Mouse (Mus musculus) MEL (cell line): ENCODE results near the gene Prkce. TPM values are rescaled to one million over a fixed set of nuclear protein-coding genes. Genes with fewer than 3 reads are reported as not detected.

Experiments
- DNase-seq: peaks from one replicate; pipeline ENCODE4 v3.0.0; 2011; ENCODE audit warnings: low read depth, low spot score
- H3K27ac ChIP-seq: 2 replicates; pipeline ENCODE4 v1.5.1; 2012; ENCODE audit warnings: low read depth, mild to moderate bottlenecking, control low read depth, low read length, moderate library complexity; ENCODE audit not compliant: control insufficient read depth
- H3K27me3 ChIP-seq, 2 experiments: fragments of 150-350 bp in 1 of 2; sonication (generic) in 1 of 2; 2 replicates each; pipeline ENCODE4 v1.6.1; 2012; ENCODE audit warnings: low read length in 2 of 2, mild to moderate bottlenecking in 2 of 2, improper control_type of control experiment in 1 of 2, moderate library complexity in 1 of 2; ENCODE audit not compliant: insufficient read depth in 2 of 2, control insufficient read depth in 1 of 2
- H3K36me3 ChIP-seq, 2 experiments: 2 replicates each; pipeline ENCODE4 v1.6.1; 2012 to 2014; ENCODE audit warnings: low read length in 2 of 2, improper control_type of control experiment in 1 of 2, inconsistent platforms in 1 of 2, mild to moderate bottlenecking in 1 of 2; ENCODE audit not compliant: insufficient read depth in 2 of 2, control insufficient read depth in 1 of 2
- H3K4me1 ChIP-seq, 2 experiments: fragments of 150-350 bp in 1 of 2; sonication (generic) in 1 of 2; 2 replicates each; pipeline ENCODE4 v1.6.1; 2012; ENCODE audit warnings: low read length in 2 of 2, improper control_type of control experiment in 1 of 2, mild to moderate bottlenecking in 1 of 2; ENCODE audit not compliant: insufficient read depth in 2 of 2, control insufficient read depth in 1 of 2
- H3K4me3 ChIP-seq, 2 experiments: fragments of 150-350 bp in 1 of 2; sonication (generic) in 1 of 2; 2 replicates each; pipeline ENCODE4 v1.5.1; 2012; ENCODE audit warnings: low read depth in 2 of 2, low read length in 2 of 2, mild to moderate bottlenecking in 2 of 2, moderate library complexity in 2 of 2, control low read depth in 1 of 2, improper control_type of control experiment in 1 of 2; ENCODE audit not compliant: control insufficient read depth in 1 of 2, insufficient read depth in 1 of 2
- H3K79me2 ChIP-seq: 2 replicates; pipeline ENCODE4 v1.6.1; 2012; ENCODE audit warnings: mild to moderate bottlenecking, low read length, moderate library complexity; ENCODE audit not compliant: control insufficient read depth, poor library complexity, insufficient read depth
- H3K9ac ChIP-seq: 2 replicates; pipeline ENCODE4 v1.6.1; 2012; ENCODE audit warnings: low read depth, mild to moderate bottlenecking, control low read depth, low read length, moderate library complexity; ENCODE audit not compliant: control insufficient read depth, poor library complexity, severe bottlenecking
- H3K9me3 ChIP-seq: fragments of 150-350 bp; sonication (generic); replicated peaks from 2 replicates; pipeline ENCODE4 v1.6.1; 2012; ENCODE audit warnings: mild to moderate bottlenecking, low read length, improper control_type of control experiment, moderate library complexity; ENCODE audit not compliant: insufficient read depth
- CHD1 ChIP-seq: IDR thresholded peaks from 2 replicates; pipeline ENCODE4 v1.6.1; 2012; ENCODE audit warnings: low read depth, mild to moderate bottlenecking, inconsistent platforms, low read length, improper control_type of control experiment
- CHD2 ChIP-seq: IDR thresholded peaks from 2 replicates; pipeline ENCODE4 v1.6.1; 2011; ENCODE audit warnings: low read length, improper control_type of control experiment
- CTCF ChIP-seq, 3 experiments: IDR thresholded peaks in 2 of 3; conservative IDR thresholded peaks in 1 of 3; 2 replicates each; pipeline ENCODE4 v1.5.1; 2011 to 2012; ENCODE audit warnings: low read length in 3 of 3, low read depth in 2 of 3, mild to moderate bottlenecking in 2 of 3, improper control_type of control experiment in 1 of 3, inconsistent platforms in 1 of 3, mixed read lengths in 1 of 3, moderate library complexity in 1 of 3; ENCODE audit not compliant: control insufficient read depth in 1 of 3, insufficient read depth in 1 of 3, poor library complexity in 1 of 3, severe bottlenecking in 1 of 3
- ETS1 ChIP-seq: IDR thresholded peaks from 2 replicates; pipeline ENCODE4 v1.6.1; 2012; ENCODE audit warnings: low read depth, mild to moderate bottlenecking, inconsistent platforms, low read length, improper control_type of control experiment, moderate library complexity
- GATA1 ChIP-seq: IDR thresholded peaks from 2 replicates; pipeline ENCODE4 v1.6.1; 2011; ENCODE audit warnings: low read depth, low read length, improper control_type of control experiment
- HCFC1 ChIP-seq: IDR thresholded peaks from 2 replicates; pipeline ENCODE4 v1.6.1; 2012; ENCODE audit warnings: low read depth, mild to moderate bottlenecking, inconsistent platforms, low read length, improper control_type of control experiment, moderate library complexity
- MXI1 ChIP-seq: IDR thresholded peaks from 2 replicates; pipeline ENCODE4 v1.6.1; 2011; ENCODE audit warnings: mild to moderate bottlenecking, low read depth, low read length, improper control_type of control experiment
- MYC ChIP-seq: IDR thresholded peaks from 2 replicates; pipeline ENCODE4 v1.6.1; 2011; ENCODE audit warnings: low read depth, mild to moderate bottlenecking, low read length, improper control_type of control experiment, moderate library complexity
- NRF1 ChIP-seq: IDR thresholded peaks from 2 replicates; pipeline ENCODE4 v1.6.1; 2014; ENCODE audit warnings: low read depth, mild to moderate bottlenecking, inconsistent platforms, low read length, improper control_type of control experiment, moderate library complexity; ENCODE audit not compliant: poor library complexity, insufficient read depth, severe bottlenecking
- POLR2AphosphoS2 ChIP-seq: IDR thresholded peaks from 2 replicates; pipeline ENCODE4 v1.6.1; 2011; ENCODE audit warnings: low read length, improper control_type of control experiment
- SIN3A ChIP-seq: IDR thresholded peaks from 2 replicates; pipeline ENCODE4 v1.6.1; 2012; ENCODE audit warnings: low read length, improper control_type of control experiment, inconsistent platforms
- USF1 ChIP-seq: IDR thresholded peaks from 2 replicates; pipeline ENCODE4 v1.6.1; 2014; ENCODE audit warnings: low read depth, mild to moderate bottlenecking, inconsistent platforms, low read length, improper control_type of control experiment, moderate library complexity
- ZKSCAN1 ChIP-seq: IDR thresholded peaks from 2 replicates; pipeline ENCODE4 v1.6.1; 2012; ENCODE audit warnings: low read depth, mild to moderate bottlenecking, inconsistent platforms, low read length, improper control_type of control experiment, moderate library complexity
- ZMIZ1 ChIP-seq: IDR thresholded peaks from 2 replicates; pipeline ENCODE4 v1.6.1; 2012; ENCODE audit warnings: low read depth, mild to moderate bottlenecking, inconsistent platforms, low read length, improper control_type of control experiment, moderate library complexity
- ZNF384 ChIP-seq: IDR thresholded peaks from 2 replicates; pipeline ENCODE4 v1.6.1; 2012; ENCODE audit warnings: low read depth, mild to moderate bottlenecking, inconsistent platforms, low read length, improper control_type of control experiment
- polyA plus RNA-seq, 2 experiments: library from polyadenylated mRNA; stranded (reverse) in 1 of 2; unstranded in 1 of 2; fragments of >175 nt in 1 of 2; fragments of >200 nt in 1 of 2; gene quantifications; 2 replicates each; pipeline versions ENCODE4 v1.2.1 to v1.2.4; 2012; ENCODE audit warnings: low replicate concordance in 2 of 2, low read depth in 1 of 2; ENCODE audit not compliant: insufficient read length in 2 of 2, insufficient read depth in 1 of 2, missing spikeins in 1 of 2
- total RNA-seq: library from RNA; depleted of rRNA; stranded (reverse); fragments of 300-350 nt; gene quantifications from 2 replicates; pipeline ENCODE4 v1.2.3, GENCODE M21; 2012

The Prkce gene
- total and polyA plus RNA-seq, 3 experiments, result 3.0 to 5.3 TPM; not detected in 1

- no peak for DNase-seq
- H3K36me3 ChIP-seq, result peaks cover 0 to 4% of the 10 kb centered on the region in 2 experiments; a peak in 1 of 4 replicates
- H3K9ac ChIP-seq, result no peak overlapping the region
- TF ChIP-seq HCFC1 (no peak), CHD2 (no peak), MYC (no peak), ZNF384 (no peak), ETS1 (no peak), USF1 (no peak), NRF1 (no peak), ZMIZ1 (no peak), MXI1 (no peak), CHD1 (no peak), CTCF (IDR thresholded peaks at IDR 0.05 in 2 of 3, conservative IDR thresholded peaks at IDR 0.05 in 1 of 3; ENCODE audit: control insufficient read depth in 1 of 3, insufficient read depth in 1 of 3, low read depth in 2 of 3, low read length in 3 of 3, poor library complexity in 1 of 3, severe bottlenecking in 1 of 3) (no peak), POLR2AphosphoS2 (no peak)
- H3K27ac ChIP-seq, result no peak overlapping the region
- no peaks in the 10 kb centered on the region for H3K27me3 ChIP-seq
- H3K4me3 ChIP-seq, result no peak overlapping the region
- H3K9me3 ChIP-seq, result no peaks in the 10 kb centered on the region
- H3K79me2 ChIP-seq, result no peaks in the 10 kb centered on the region
- H3K4me1 ChIP-seq, result no peaks in the 10 kb centered on the region
These were observed 414.8 kb downstream of the Prkce start for GRCm38 (mm10) chr17:86582341-86582740.

GRCm38 (mm10) chr17:86586441-86586840, 418.9 kb downstream of the Prkce start:
- H3K79me2 ChIP-seq, result no peaks in the 10 kb centered on the region
- no peak overlapping the region for H3K4me3 ChIP-seq
- TF ChIP-seq GATA1 (0 out of 2 replicates have a peak, but pooled peaks have one; percentile 12), ZKSCAN1 (no peak), SIN3A (no peak)
- peaks cover 0 to 4% of the 10 kb centered on the region in 2 experiments; a peak in 1 of 4 replicates for H3K36me3 ChIP-seq
- H3K27ac ChIP-seq, result no peak overlapping the region
- no peaks in the 10 kb centered on the region for H3K27me3 ChIP-seq
- H3K9ac ChIP-seq, result no peak overlapping the region
- H3K4me1 ChIP-seq, result no peaks in the 10 kb centered on the region
- no peaks in the 10 kb centered on the region for H3K9me3 ChIP-seq
- DNase-seq, result peak; percentile 20
